Mouse (Mus musculus): ENCODE results near the gene Oas1g.
"Not testable (repeated sequence)": the region's sequence is repeated elsewhere in the genome, so short reads cannot be mapped to it uniquely, and the experiment has no call there.

Oas1g gene

GRCm38 (mm10) chr5:120887413-120887812, at the start of gene Oas1g:
TSS of gene Oas1g (minus strand) at chr5:120887613.
- not testable (repeated sequence) for DNase-seq (ENCODE audit: inconsistent ontology term)

DNA sequence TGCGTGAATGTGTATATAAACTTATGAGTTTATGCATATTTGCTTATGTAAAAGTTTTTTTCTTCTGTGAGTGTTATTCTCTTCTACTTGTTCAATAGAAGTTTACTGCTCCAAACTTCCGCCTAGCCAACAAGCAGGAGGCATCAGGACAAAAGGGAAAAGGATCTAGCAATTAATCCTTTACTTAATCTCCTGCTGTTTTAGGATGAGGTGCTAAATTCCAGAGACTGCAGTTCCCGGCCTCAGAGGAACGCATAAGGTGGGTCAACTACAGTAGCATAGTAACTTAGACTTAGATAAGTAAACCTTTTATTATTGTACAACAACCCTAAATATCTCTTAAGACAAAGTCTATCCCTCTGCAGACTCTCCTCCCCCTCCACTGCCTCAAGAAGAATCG, 46.6 kb upstream of the Oas1g start:
- no peak for DNase-seq (ENCODE audit: inconsistent ontology term)

- no peak for DNase-seq (ENCODE audit: inconsistent ontology term)
Observed at GRCm38 (mm10) chr5:120927036-120927435, 39.6 kb upstream of the Oas1g start.

GRCm38 (mm10) chr5:120926311-120926710, 38.9 kb upstream of the Oas1g start:
- DNase-seq (ENCODE audit: inconsistent ontology term) = not testable (repeated sequence)

DNA sequence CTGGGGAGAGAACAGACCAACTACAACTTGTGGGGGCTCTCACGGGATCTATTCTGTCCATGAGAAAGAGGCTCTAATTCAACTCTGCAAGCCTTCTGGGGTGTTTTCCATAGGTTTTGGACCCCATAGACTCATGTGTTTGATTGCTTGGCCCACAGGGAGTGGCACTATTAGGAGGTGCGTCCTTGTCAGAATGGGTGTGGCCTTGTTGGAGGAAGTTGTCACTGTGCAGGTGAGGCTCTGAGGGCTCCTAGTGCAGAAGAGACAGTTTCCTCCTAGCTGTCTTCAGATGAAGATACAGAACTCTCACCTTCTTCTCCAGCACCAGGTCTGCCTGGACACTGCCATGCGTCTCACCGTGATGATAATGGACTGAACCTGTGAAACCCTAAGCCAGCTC, 37.1 kb upstream of the Oas1g start:
- not testable (repeated sequence) for DNase-seq (ENCODE audit: inconsistent ontology term)

DNA sequence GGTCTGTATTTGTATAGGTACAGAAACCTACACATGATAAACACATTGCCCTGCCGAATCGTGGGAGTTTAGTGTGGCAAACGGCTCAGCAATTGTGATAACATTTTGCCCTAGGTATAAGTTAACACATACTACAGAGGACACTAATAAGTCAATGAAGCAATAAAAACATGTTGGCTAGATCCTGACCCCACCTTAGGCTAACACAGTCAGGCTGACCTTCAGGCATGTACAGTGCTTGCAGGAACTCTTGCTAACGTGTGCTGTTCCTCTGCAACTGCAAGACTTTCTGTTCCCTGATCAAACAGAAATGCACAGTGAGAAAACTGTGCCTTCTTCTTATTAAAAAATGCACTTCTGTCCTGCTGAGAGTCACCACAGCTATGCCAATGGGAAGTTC, 36.6 kb upstream of the Oas1g start:
- DNase-seq (ENCODE audit: inconsistent ontology term) = no peak

- DNase-seq (ENCODE audit: inconsistent ontology term) = no peak
Observed at GRCm38 (mm10) chr5:120920296-120920695, 32.9 kb upstream of the Oas1g start.

GRCm38 (mm10) chr5:120919156-120919935, 31.9 kb upstream of the Oas1g start:
- not testable (repeated sequence) for DNase-seq (ENCODE audit: inconsistent ontology term)

GRCm38 (mm10) chr5:120914204-120914603, 26.8 kb upstream of the Oas1g start, which contains the start of gene Oas1d:
TSS of gene Oas1d (plus strand) at chr5:120914536.
- not testable (repeated sequence) for DNase-seq (ENCODE audit: inconsistent ontology term)

GRCm38 (mm10) chr5:120908196-120908920, 20.9 kb upstream of the Oas1g start:
- no peak for DNase-seq (ENCODE audit: inconsistent ontology term)

DNA sequence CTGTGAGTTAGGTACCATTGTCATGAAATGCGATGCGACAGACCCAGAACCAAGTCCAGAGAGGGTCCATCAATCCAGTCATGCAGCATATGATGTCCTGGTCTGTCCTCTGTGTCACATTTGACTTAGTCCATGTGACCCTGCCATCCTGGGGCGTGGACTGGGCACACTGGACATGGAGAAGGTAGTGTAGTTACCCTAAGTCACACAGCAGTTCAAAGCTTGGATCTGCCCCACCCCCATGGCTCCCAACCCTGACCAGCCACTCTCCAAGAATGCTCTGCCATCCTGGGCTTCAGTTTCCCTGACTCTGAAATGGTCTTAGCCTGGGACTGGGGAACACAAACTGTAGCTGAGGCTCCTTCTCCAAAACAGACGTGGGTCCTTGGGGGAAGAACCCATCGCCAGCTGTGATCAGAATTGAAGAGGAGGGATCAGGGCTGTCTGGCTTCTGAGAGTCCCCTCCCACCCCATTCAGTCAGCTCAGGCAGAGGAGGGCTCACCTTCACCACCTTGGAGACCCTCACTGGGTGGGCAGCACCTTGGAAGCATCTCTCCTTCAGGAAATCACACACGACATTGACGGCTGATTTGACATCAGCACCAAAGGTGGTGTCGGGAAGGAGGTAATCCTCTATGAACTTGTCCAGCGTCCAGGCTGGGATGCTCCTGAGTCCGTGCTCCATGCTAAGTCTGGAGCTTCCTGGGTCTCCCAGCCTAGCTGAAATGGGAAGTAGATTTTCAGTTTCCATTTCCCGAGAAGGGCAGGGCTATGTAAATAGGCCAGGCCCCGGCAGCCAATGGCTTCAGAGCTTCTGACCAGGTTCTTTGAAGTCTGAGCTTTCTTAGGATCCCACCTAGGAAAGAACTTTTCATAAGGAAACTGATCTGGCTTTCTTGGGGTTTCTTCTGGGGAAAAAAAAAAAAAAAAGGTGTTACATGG, 19.6 kb upstream of the Oas1g start, which contains the start of gene Oas1a:
Gene Oas1a (minus strand): TSS at position 731 of the 943 bp plus-strand sequence.
- not testable (repeated sequence) for DNase-seq (ENCODE audit: inconsistent ontology term)

- no peak for DNase-seq (ENCODE audit: inconsistent ontology term)
Observed at GRCm38 (mm10) chr5:120902056-120902455, 14.6 kb upstream of the Oas1g start.

- no peak for DNase-seq (ENCODE audit: inconsistent ontology term)
Observed at GRCm38 (mm10) chr5:120900666-120901065, 13.3 kb upstream of the Oas1g start.

DNA sequence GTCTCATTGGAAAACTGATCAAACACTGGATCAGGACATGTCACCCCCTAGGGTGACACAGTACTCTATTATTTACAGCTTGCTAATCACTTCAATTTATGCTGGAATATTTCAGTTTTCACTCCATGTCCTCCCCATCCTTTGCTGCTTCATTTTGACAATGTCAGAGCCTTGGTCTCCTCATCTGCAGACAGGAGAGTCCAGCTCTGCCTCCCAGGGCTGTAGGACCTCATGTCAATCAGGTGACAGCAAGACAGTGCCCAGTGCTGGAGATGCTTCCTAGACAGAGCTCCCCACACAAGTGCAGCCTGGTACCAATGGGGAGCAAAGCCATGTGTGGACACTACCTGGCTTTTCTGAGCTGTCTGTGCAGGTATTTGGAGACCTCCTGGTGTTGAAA, 11.3 kb upstream of the Oas1g start:
- no peak for DNase-seq (ENCODE audit: inconsistent ontology term)

DNA sequence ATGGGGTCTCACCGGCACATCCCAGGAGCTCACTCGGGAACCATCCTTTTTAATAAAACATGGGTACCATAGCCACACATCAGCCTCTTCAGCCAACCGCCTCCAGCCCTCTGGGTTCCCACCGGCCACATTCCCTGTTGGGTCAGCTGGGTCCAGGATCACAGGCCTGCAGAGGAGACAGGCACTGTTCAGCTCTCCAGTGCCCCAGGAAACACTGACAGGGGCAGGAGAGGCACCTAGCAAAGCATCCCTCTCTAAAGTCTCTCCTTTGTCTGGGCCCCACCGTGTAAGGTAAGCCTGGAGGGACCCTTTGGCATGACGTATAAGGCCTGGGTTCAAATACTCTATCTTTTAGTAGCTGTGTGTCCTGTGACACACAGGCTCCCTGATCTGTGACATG, 10.9 kb upstream of the Oas1g start:
- no peak for DNase-seq (ENCODE audit: inconsistent ontology term)

DNA sequence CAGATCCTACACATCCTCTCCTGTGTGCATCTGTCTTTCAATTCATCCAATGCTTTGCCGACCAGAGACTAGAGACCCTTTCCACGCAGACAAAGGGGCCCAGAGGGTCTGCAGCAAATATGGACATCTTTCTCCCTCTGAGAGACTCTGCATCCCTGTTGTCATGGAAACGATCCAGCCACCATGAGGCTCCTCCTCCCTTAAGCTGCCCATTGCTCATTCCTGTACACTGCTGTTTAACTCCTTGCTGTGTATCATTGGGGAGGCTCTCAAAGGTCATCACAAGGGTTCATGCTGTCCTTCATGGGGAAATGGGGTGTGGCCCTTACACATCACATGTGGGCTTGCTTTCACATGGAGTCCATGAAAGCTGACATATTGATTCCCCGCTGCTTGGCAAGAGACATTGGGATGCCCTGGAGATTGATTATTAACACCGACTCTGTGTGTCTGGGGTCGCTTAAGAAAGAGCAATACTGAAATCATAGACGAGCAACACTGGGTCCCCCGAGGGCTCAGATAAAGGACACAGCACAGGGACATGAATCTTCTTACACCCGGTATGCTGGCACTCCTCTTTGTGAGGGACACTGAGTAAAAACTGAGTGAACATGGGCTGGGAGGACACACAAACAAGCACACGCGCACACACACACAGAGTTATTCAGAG, 8.0 kb upstream of the Oas1g start:
- no peak for DNase-seq (ENCODE audit: inconsistent ontology term)

DNA sequence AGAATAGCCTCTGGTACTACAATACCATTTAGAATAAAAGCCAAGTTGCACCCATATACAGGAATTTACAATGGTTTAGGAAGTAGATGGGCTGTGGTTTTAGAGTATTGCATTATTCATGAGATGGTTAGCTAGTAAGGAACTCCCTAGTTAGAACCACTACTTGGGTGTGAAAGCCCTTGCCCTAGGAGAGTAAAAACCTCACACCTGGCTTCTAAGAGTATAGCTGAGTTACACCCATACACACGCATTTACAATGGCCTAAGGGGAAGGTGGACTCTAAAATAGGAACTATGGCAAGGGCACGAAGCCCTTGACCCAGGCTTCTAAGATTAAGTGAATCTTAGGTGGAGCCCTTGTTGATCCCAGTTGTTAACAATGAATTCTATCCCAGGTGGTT, 7.3 kb upstream of the Oas1g start:
- not testable (repeated sequence) for DNase-seq (ENCODE audit: inconsistent ontology term)

DNA sequence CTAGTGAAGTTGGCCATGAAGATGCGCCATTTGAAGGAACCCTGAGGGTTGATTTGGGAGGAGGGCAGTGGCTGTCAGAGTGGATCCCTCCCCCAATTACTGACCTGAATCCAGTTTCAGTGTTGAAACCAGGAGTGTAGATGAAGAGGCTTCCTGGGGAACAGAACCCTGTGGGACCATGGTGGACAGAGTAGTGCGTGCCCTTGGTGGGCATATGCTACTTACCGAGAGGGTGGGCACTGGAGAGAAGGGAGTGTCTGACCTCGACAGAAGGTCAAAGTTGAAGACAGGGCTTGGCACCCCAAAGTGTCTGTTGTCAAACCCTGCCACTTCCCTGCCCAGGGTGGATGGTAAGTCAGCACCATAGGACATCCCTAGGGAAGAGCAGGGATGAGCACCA, 6.5 kb upstream of the Oas1g start:
- not testable (repeated sequence) for DNase-seq (ENCODE audit: inconsistent ontology term)

DNA sequence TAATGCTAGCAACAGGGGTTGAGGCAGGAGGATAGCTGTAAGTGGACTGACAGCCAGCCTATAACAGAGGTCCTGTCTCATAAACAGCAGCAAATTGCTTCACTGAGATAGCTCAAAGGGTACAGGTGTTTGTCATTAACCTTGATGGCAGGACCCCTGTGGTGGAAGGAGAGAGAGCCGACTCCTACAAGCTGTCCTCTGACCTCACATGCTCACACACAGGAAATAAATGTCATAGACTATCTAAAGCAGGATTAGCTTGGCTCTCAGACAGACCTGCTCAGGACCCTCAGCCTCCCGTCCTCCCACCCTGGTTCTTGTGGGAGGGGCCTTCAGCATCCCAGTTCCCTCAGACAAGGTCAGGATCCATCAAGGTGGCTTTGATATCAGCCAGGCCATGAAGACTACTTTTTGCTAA, 4.8 kb upstream of the Oas1g start:
- DNase-seq (ENCODE audit: inconsistent ontology term) = no peak

- DNase-seq (ENCODE audit: inconsistent ontology term) = not testable (repeated sequence)
Observed at GRCm38 (mm10) chr5:120891566-120892242, 4.3 kb upstream of the Oas1g start.

GRCm38 (mm10) chr5:120890991-120891390, 3.6 kb upstream of the Oas1g start:
- no peak for DNase-seq (ENCODE audit: inconsistent ontology term)
